Mouse (Mus musculus): ENCODE measurements around the gene Ralgps1.

- TF ChIP-seq CTCF (IDR thresholded peaks at IDR 0.05; ENCODE audit: control insufficient read depth, insufficient read depth, insufficient read length) (no peak), USF1 (IDR thresholded peaks at IDR 0.05; ENCODE audit: low read depth) (no peak), FOSL1 (IDR thresholded peaks at IDR 0.05; ENCODE audit: insufficient read depth, low read length, poor library complexity, severe bottlenecking) (no peak), MYOG (IDR thresholded peaks at IDR 0.05; ENCODE audit: control insufficient read depth, extremely low read depth, insufficient read length) (no peak), MAX (IDR thresholded peaks at IDR 0.05) (no peak)
These were observed 25.8 kb downstream of the Ralgps1 start for GRCm38 (mm10) chr2:33345475-33345874.
